ENCODE assay signal across 9 mouse cellular contexts in genomic region chr1:59316031-59316385, GRCm38 (mm10). TPM values are rescaled to one million over a fixed set of nuclear protein-coding genes. Genes with fewer than 3 reads are reported as not detected.
DNase-seq lines count a peak whose midpoint lies in the region; ATAC-seq and TF ChIP-seq lines count a peak whose summit lies in the region.
"Had no signal": no experiment of that assay in that cellular context is flagged by ENCODE, and none has a peak within 500 bp of the region (broad histone marks: within the 10 kb centered on the region; RNA-seq: fewer than 3 reads in every experiment).

No protein-coding gene starts in this region.

- H3K4me3 ChIP-seq in lung, embryonic 15.5 days: no peak overlapping the region
- no peak overlapping the region for H3K4me3 ChIP-seq in forebrain, embryonic 13.5 days
- no peak overlapping the region for H3K4me3 ChIP-seq in liver, embryonic 15.5 days (replicated peaks)
- no peak overlapping the region for H3K4me3 ChIP-seq in neural tube, embryonic 15.5 days (replicated peaks)
- no peak overlapping the region for H3K4me3 ChIP-seq in thymus, adult 2 months (ENCODE audit: control insufficient read depth, insufficient read depth, low read length)

- H3K27ac ChIP-seq in lung, embryonic 15.5 days: no peak overlapping the region
- H3K27ac ChIP-seq in forebrain, embryonic 13.5 days: peak overlapping the region; percentile 51; the same call in 1 of the 2 replicates
- H3K27ac ChIP-seq in liver, embryonic 15.5 days (replicated peaks): no peak overlapping the region
- peak overlapping the region; percentile 41 for H3K27ac ChIP-seq in neural tube, embryonic 15.5 days (replicated peaks)
- no peak overlapping the region for H3K27ac ChIP-seq in thymus, adult 2 months (ENCODE audit: control insufficient read depth, insufficient read depth, low read length)

- TF ChIP-seq POLR2A in thymus, adult 2 months (IDR thresholded peaks at IDR 0.05; ENCODE audit: control insufficient read depth, extremely low read depth, insufficient read depth, low read length, poor library complexity): no peak

- ATAC-seq in lung, embryonic 15.5 days (ENCODE audit: borderline replicate concordance, extremely low read depth, low FRiP score, low TSS enrichment): no peak
- peak; percentile 37 for ATAC-seq in forebrain, embryonic 13.5 days
- ATAC-seq in liver, embryonic 15.5 days (ENCODE audit: insufficient read depth): no peak
- ATAC-seq in neural tube, embryonic 15.5 days (ENCODE audit: low FRiP score): no peak

- H3K9me3 ChIP-seq in lung, embryonic 15.5 days: no peaks in the 10 kb centered on the region
- no peaks in the 10 kb centered on the region for H3K9me3 ChIP-seq in forebrain, embryonic 13.5 days (replicated peaks)
- no peaks in the 10 kb centered on the region for H3K9me3 ChIP-seq in liver, embryonic 15.5 days (replicated peaks)
- no peaks in the 10 kb centered on the region for H3K9me3 ChIP-seq in neural tube, embryonic 15.5 days (replicated peaks)

- peaks cover 23% of the 10 kb centered on the region for H3K4me1 ChIP-seq in lung, embryonic 15.5 days
- peaks cover 48% of the 10 kb centered on the region for H3K4me1 ChIP-seq in forebrain, embryonic 13.5 days
- H3K4me1 ChIP-seq in liver, embryonic 15.5 days (replicated peaks): peaks cover 8% of the 10 kb centered on the region
- peaks cover 35% of the 10 kb centered on the region for H3K4me1 ChIP-seq in neural tube, embryonic 15.5 days
- peaks cover 5% of the 10 kb centered on the region; the same call in 1 of the 2 replicates for H3K4me1 ChIP-seq in thymus, adult 2 months (replicated peaks; ENCODE audit: control insufficient read depth, insufficient read depth, low read length)

- 18% methylated on average over 9 of the region's 9 CpGs for WGBS in lung, embryonic 15.5 days
- 1% methylated on average over 9 of the region's 9 CpGs for WGBS in forebrain, embryonic 13.5 days
- 8% methylated on average over 9 of the region's 9 CpGs for WGBS in liver, embryonic 15.5 days (ENCODE audit: insufficient replicate concordance)
- 7% methylated on average over 9 of the region's 9 CpGs for WGBS in neural tube, embryonic 15.5 days
- 14% methylated on average over 9 of the region's 9 CpGs for WGBS in thymus, adult 2 months

- H3K27me3 ChIP-seq in lung, embryonic 15.5 days: no peaks in the 10 kb centered on the region
- H3K27me3 ChIP-seq in forebrain, embryonic 13.5 days: peaks cover 30% of the 10 kb centered on the region
- no peaks in the 10 kb centered on the region for H3K27me3 ChIP-seq in liver, embryonic 15.5 days
- H3K27me3 ChIP-seq in neural tube, embryonic 15.5 days (replicated peaks): no peaks in the 10 kb centered on the region
- H3K27me3 ChIP-seq in thymus, adult 2 months (ENCODE audit: control insufficient read depth, insufficient read depth, low read length): no peaks in the 10 kb centered on the region

- peak overlapping the region; percentile 37; the same call in 1 of the 2 replicates for H3K4me2 ChIP-seq in lung, embryonic 15.5 days
- H3K4me2 ChIP-seq in forebrain, embryonic 13.5 days: peak overlapping the region; percentile 45
- H3K4me2 ChIP-seq in liver, embryonic 15.5 days: peak overlapping the region; percentile 20; the same call in 1 of the 2 replicates
- peak overlapping the region; percentile 48 for H3K4me2 ChIP-seq in neural tube, embryonic 15.5 days

- DNase-seq in lung, postnatal 10 days: no peak
- no peak for DNase-seq in thymus, adult 18-20 months
- no peak for DNase-seq in thymus, adult 2 months
- DNase-seq in right cerebral cortex, adult 2 months (ENCODE audit: low spot score in 2 of 2): no peak

- no peak for TF ChIP-seq CTCF in thymus, adult 2 months (IDR thresholded peaks at IDR 0.05; ENCODE audit: borderline replicate concordance, control insufficient read depth, extremely low read depth, insufficient read depth, low read length, poor library complexity)

- H3K36me3 ChIP-seq in lung, embryonic 15.5 days: no peaks in the 10 kb centered on the region
- no peaks in the 10 kb centered on the region for H3K36me3 ChIP-seq in forebrain, embryonic 13.5 days (ENCODE audit: poor library complexity, severe bottlenecking)
- no peaks in the 10 kb centered on the region for H3K36me3 ChIP-seq in liver, embryonic 15.5 days (replicated peaks)
- H3K36me3 ChIP-seq in neural tube, embryonic 15.5 days: no peaks in the 10 kb centered on the region
- H3K36me3 ChIP-seq in thymus, adult 2 months (ENCODE audit: control insufficient read depth, insufficient read depth, low read length): no peaks in the 10 kb centered on the region

- 0 out of 2 replicates have a peak overlapping the region, but pooled peaks have one; percentile 11 for H3K9ac ChIP-seq in lung, embryonic 15.5 days
- H3K9ac ChIP-seq in forebrain, embryonic 13.5 days: no peak overlapping the region
- H3K9ac ChIP-seq in liver, embryonic 15.5 days: no peak overlapping the region
- no peak overlapping the region for H3K9ac ChIP-seq in neural tube, embryonic 15.5 days (replicated peaks)

RNA-seq across cellular contexts. Expression of gene Cdk15, which starts 59.3 kb away (rescaled TPM):
- polyA plus RNA-seq in lung, embryonic 15.5 days (2015; fragmentation: Nextera tagmentation; extraction: Ambion mirVana): 0.18 TPM in 1 of 2 replicates, not detected in the other
- polyA plus RNA-seq in forebrain, embryonic 13.5 days (2015; fragmentation: Nextera tagmentation; extraction: Ambion mirVana): 0.11 and 0.39 TPM in 2 replicates
- not detected in 2 replicates for polyA plus RNA-seq in liver, embryonic 15.5 days (2015; fragmentation: Nextera tagmentation; extraction: Ambion mirVana)
- polyA plus RNA-seq in neural tube, embryonic 15.5 days (2015; fragmentation: Nextera tagmentation; extraction: Ambion mirVana): 1.7 and 1.9 TPM in 2 replicates
- 0.12 TPM in 1 of 2 replicates, not detected in the other for polyA plus RNA-seq in thymus, adult 2 months (2012; rRNA removed)
- polyA plus RNA-seq: liver, embryonic 16.5 days had no signal

Comparison
In these comparisons a context has a peak if more than half of its experiments do, and no peak if none do; other contexts are left out.
1. H3K27ac ChIP-seq: peak in forebrain, embryonic 13.5 days (single experiment) and neural tube, embryonic 15.5 days (single experiment); none in lung, embryonic 15.5 days (single experiment), liver, embryonic 15.5 days (single experiment) and thymus, adult 2 months (single experiment).
2. Peak in every context shown above with its lines, with median percentiles within 50 percentile points of each other: H3K4me2 ChIP-seq.